Mouse (Mus musculus) embryo, embryonic 11 days (tissue): ENCODE data around the gene Gm17027.
"Not testable (repeated sequence)": the region's sequence is repeated elsewhere in the genome, so short reads cannot be mapped to it uniquely, and the experiment has no call there.

ENCODE experiments used
- DNase-seq: peaks from one replicate; pipeline ENCODE4 v3.0.0-alpha.2; 2015

Gm17027 gene

GRCm38 (mm10) chr14:42162522-42162921, at the start of gene Gm17027:
Gene Gm17027 (minus strand): TSS chr14:42162622.
- DNase-seq = not testable (repeated sequence)

GRCm38 (mm10) chr14:42190691-42191090, 28.3 kb upstream of the Gm17027 start, which contains the start of gene Gm3573:
Gene Gm3573 (minus strand): TSS chr14:42190791.
- not testable (repeated sequence) for DNase-seq

- not testable (repeated sequence) for DNase-seq
These were observed 21.5 kb upstream of the Gm17027 start for GRCm38 (mm10) chr14:42183936-42184335.

- not testable (repeated sequence) for DNase-seq
These were observed 27.9 kb downstream of the Gm17027 start for GRCm38 (mm10) chr14:42134571-42134970.

GRCm38 (mm10) chr14:42133806-42134205, 28.6 kb downstream of the Gm17027 start:
- DNase-seq = not testable (repeated sequence)

- DNase-seq = not testable (repeated sequence)
These were observed 45.2 kb downstream of the Gm17027 start, which contains the start of gene Gm7951 for GRCm38 (mm10) chr14:42117269-42117668. Gene Gm7951 (minus strand): TSS chr14:42117369.
